Mouse (Mus musculus): ENCODE data around the gene Sorbs1. TPM values are rescaled to one million over a fixed set of nuclear protein-coding genes. Genes with fewer than 3 reads are reported as not detected.

The Sorbs1 gene
- total RNA-seq, 1 experiment, result 18.0 TPM

DNA sequence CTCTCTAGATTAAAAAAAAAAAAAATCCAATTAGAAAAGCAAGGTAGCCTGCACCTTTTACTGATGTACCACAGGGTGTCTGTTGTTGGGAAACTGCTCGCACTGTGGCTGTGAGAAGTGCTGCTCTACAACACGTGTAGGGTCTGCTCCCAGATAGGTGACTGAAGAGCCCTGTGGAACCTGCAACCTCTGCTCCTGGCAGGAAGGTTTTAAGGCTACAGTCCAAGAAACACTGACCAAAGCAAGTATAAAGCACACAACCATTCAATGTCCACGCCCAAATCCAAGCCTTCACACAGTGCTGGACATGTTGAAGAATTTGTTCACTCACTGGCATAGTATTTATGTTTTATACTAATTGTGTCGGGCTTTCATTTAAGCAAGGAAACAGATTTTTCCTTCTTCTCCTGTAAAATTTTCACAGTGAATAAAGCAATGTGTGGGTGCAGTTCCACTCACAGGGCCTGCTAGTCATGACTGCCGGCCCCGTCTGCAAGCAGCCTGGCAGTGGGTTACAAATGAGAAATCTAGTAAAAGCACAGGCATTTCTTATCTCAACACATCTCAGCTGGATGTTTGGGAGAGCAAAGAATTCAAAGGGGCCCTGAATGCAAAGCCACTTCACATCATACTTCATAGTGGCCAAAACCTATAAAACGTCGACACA, 96.3 kb downstream of the Sorbs1 start:
- H3K36me3 ChIP-seq (ENCODE audit: control insufficient read depth, insufficient read depth, low read length, poor library complexity, severe bottlenecking), result no peaks in the 10 kb centered on the region
- no peak overlapping the region for H3K9ac ChIP-seq (ENCODE audit: insufficient read depth, low read depth, low read length, poor library complexity, severe bottlenecking)
- no peaks in the 10 kb centered on the region for H3K4me1 ChIP-seq (ENCODE audit: control insufficient read depth in 2 of 2, insufficient read depth in 2 of 2, low read length in 2 of 2, poor library complexity in 1 of 2)
- no peaks in the 10 kb centered on the region for H3K9me3 ChIP-seq (ENCODE audit: control insufficient read depth, insufficient read depth, low read depth, low read length)
- no peak for DNase-seq (ENCODE audit: low read depth, low spot score)
- H3K4me3 ChIP-seq (ENCODE audit: insufficient read depth in 1 of 2, low read depth in 1 of 2, low read length in 2 of 2, poor library complexity in 1 of 2, severe bottlenecking in 1 of 2), result no peak overlapping the region
- in situ Hi-C loops (cut with MboI; ENCODE audit: low sequenced_read_pairs in 2 of 2, unreplicated experiment in 2 of 2), result no loop called here
- no peak for TF ChIP-seq HCFC1 (IDR thresholded peaks at IDR 0.05; ENCODE audit: borderline replicate concordance, insufficient read depth, low read length)
- TF ChIP-seq CHD2 (IDR thresholded peaks at IDR 0.05; ENCODE audit: low read depth, low read length), result no peak
- no peak for TF ChIP-seq ZNF384 (IDR thresholded peaks at IDR 0.05; ENCODE audit: low read depth, low read length)
- no peak for TF ChIP-seq ZC3H11A (IDR thresholded peaks at IDR 0.05; ENCODE audit: borderline replicate concordance, low read depth, low read length)
- no peak for TF ChIP-seq MAFK (IDR thresholded peaks at IDR 0.05; ENCODE audit: insufficient read depth, low read depth, low read length)
- no peak overlapping the region for H3K27ac ChIP-seq (ENCODE audit: insufficient read depth, low read depth, low read length, poor library complexity, severe bottlenecking)

DNA sequence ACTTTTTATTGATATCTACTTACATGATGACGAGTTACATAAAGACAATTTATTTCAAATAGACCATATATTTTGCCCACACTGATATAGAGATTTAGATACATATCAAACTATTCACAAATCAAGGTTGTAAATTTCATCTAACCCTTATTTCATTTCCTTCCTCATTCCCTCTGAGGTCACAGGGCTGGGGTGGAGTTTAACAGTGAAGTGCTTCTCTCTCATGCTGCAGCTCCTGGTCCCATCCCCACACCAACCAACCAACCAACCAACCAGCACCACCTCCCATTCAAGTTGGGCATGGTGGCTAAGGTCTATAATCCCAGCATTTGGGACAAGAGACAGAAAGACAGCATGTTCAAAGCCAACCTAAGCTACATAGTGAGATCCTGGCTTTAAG, 97.9 kb downstream of the Sorbs1 start:
- Histone ChIP-seq H3K4me3 (ENCODE audit: insufficient read depth in 1 of 2, low read depth in 1 of 2, low read length in 2 of 2, poor library complexity in 1 of 2, severe bottlenecking in 1 of 2) (no peak overlapping the region), H3K9me3 (ENCODE audit: control insufficient read depth, insufficient read depth, low read depth, low read length) (no peaks in the 10 kb centered on the region), H3K4me1 (ENCODE audit: control insufficient read depth in 2 of 2, insufficient read depth in 2 of 2, low read length in 2 of 2, poor library complexity in 1 of 2) (no peaks in the 10 kb centered on the region), H3K27ac (ENCODE audit: insufficient read depth, low read depth, low read length, poor library complexity, severe bottlenecking) (no peak overlapping the region), H3K36me3 (ENCODE audit: control insufficient read depth, insufficient read depth, low read length, poor library complexity, severe bottlenecking) (no peaks in the 10 kb centered on the region), H3K9ac (ENCODE audit: insufficient read depth, low read depth, low read length, poor library complexity, severe bottlenecking) (no peak overlapping the region)
- DNase-seq (ENCODE audit: low read depth, low spot score), result no peak
- in situ Hi-C loops (cut with MboI; ENCODE audit: low sequenced_read_pairs in 2 of 2, unreplicated experiment in 2 of 2), result no loop called here
- no peak for TF ChIP-seq ZNF384 (IDR thresholded peaks at IDR 0.05; ENCODE audit: low read depth, low read length)
- no peak for TF ChIP-seq CHD2 (IDR thresholded peaks at IDR 0.05; ENCODE audit: low read depth, low read length)
- no peak for TF ChIP-seq ZC3H11A (IDR thresholded peaks at IDR 0.05; ENCODE audit: borderline replicate concordance, low read depth, low read length)
- no peak for TF ChIP-seq MAFK (IDR thresholded peaks at IDR 0.05; ENCODE audit: insufficient read depth, low read depth, low read length)
- no peak for TF ChIP-seq HCFC1 (IDR thresholded peaks at IDR 0.05; ENCODE audit: borderline replicate concordance, insufficient read depth, low read length)

- H3K27ac ChIP-seq (ENCODE audit: insufficient read depth, low read depth, low read length, poor library complexity, severe bottlenecking), result no peak overlapping the region
- in situ Hi-C loops (cut with MboI; ENCODE audit: low sequenced_read_pairs in 2 of 2, unreplicated experiment in 2 of 2), result no loop called here
- H3K9ac ChIP-seq (ENCODE audit: insufficient read depth, low read depth, low read length, poor library complexity, severe bottlenecking), result no peak overlapping the region
- DNase-seq (ENCODE audit: low read depth, low spot score), result no peak
- no peaks in the 10 kb centered on the region for H3K9me3 ChIP-seq (ENCODE audit: control insufficient read depth, insufficient read depth, low read depth, low read length)
- H3K4me3 ChIP-seq (ENCODE audit: insufficient read depth in 1 of 2, low read depth in 1 of 2, low read length in 2 of 2, poor library complexity in 1 of 2, severe bottlenecking in 1 of 2), result no peak overlapping the region
- no peaks in the 10 kb centered on the region for H3K36me3 ChIP-seq (ENCODE audit: control insufficient read depth, insufficient read depth, low read length, poor library complexity, severe bottlenecking)
- no peaks in the 10 kb centered on the region for H3K4me1 ChIP-seq (ENCODE audit: control insufficient read depth in 2 of 2, insufficient read depth in 2 of 2, low read length in 2 of 2, poor library complexity in 1 of 2)
- TF ChIP-seq MAFK (IDR thresholded peaks at IDR 0.05; ENCODE audit: insufficient read depth, low read depth, low read length), result no peak
- no peak for TF ChIP-seq ZNF384 (IDR thresholded peaks at IDR 0.05; ENCODE audit: low read depth, low read length)
- no peak for TF ChIP-seq CHD2 (IDR thresholded peaks at IDR 0.05; ENCODE audit: low read depth, low read length)
- TF ChIP-seq HCFC1 (IDR thresholded peaks at IDR 0.05; ENCODE audit: borderline replicate concordance, insufficient read depth, low read length), result no peak
- no peak for TF ChIP-seq ZC3H11A (IDR thresholded peaks at IDR 0.05; ENCODE audit: borderline replicate concordance, low read depth, low read length)
These were observed 98.6 kb downstream of the Sorbs1 start for GRCm38 (mm10) chr19:40414798-40415475.

DNA sequence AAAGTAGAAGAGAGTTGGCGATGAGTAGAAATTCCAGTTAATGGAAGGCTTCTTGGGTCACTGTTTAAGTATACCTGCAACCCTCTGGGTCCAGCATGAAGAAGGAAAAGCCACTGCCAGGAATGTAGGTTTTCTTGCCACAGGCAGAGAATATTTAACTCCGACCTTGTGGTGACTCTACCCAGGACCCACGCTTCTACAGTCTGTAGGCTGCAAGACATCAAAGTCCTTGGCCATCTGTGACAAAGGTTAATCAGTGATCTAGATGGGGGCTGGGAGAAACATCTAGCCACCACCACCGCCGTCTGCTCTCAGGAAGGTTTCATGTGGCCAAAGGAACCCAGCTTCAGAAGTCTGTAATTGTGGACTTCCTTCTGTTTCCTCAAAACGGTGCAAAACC, 99.2 kb downstream of the Sorbs1 start:
- Histone ChIP-seq H3K36me3 (ENCODE audit: control insufficient read depth, insufficient read depth, low read length, poor library complexity, severe bottlenecking) (no peaks in the 10 kb centered on the region), H3K9ac (ENCODE audit: insufficient read depth, low read depth, low read length, poor library complexity, severe bottlenecking) (no peak overlapping the region), H3K4me1 (ENCODE audit: control insufficient read depth in 2 of 2, insufficient read depth in 2 of 2, low read length in 2 of 2, poor library complexity in 1 of 2) (no peaks in the 10 kb centered on the region), H3K4me3 (ENCODE audit: insufficient read depth in 1 of 2, low read depth in 1 of 2, low read length in 2 of 2, poor library complexity in 1 of 2, severe bottlenecking in 1 of 2) (no peak overlapping the region), H3K27ac (ENCODE audit: insufficient read depth, low read depth, low read length, poor library complexity, severe bottlenecking) (no peak overlapping the region), H3K9me3 (ENCODE audit: control insufficient read depth, insufficient read depth, low read depth, low read length) (no peaks in the 10 kb centered on the region)
- in situ Hi-C loops (cut with MboI; ENCODE audit: low sequenced_read_pairs in 2 of 2, unreplicated experiment in 2 of 2), result no loop called here
- no peak for DNase-seq (ENCODE audit: low read depth, low spot score)
- TF ChIP-seq ZC3H11A (IDR thresholded peaks at IDR 0.05; ENCODE audit: borderline replicate concordance, low read depth, low read length) (no peak), HCFC1 (IDR thresholded peaks at IDR 0.05; ENCODE audit: borderline replicate concordance, insufficient read depth, low read length) (no peak), ZNF384 (IDR thresholded peaks at IDR 0.05; ENCODE audit: low read depth, low read length) (no peak), MAFK (IDR thresholded peaks at IDR 0.05; ENCODE audit: insufficient read depth, low read depth, low read length) (no peak), CHD2 (IDR thresholded peaks at IDR 0.05; ENCODE audit: low read depth, low read length) (no peak)

Measured in ES-E14 (cell line).